Comparison of ENCODE assay signal across 8 mouse cellular contexts in the genomic region with DNA sequence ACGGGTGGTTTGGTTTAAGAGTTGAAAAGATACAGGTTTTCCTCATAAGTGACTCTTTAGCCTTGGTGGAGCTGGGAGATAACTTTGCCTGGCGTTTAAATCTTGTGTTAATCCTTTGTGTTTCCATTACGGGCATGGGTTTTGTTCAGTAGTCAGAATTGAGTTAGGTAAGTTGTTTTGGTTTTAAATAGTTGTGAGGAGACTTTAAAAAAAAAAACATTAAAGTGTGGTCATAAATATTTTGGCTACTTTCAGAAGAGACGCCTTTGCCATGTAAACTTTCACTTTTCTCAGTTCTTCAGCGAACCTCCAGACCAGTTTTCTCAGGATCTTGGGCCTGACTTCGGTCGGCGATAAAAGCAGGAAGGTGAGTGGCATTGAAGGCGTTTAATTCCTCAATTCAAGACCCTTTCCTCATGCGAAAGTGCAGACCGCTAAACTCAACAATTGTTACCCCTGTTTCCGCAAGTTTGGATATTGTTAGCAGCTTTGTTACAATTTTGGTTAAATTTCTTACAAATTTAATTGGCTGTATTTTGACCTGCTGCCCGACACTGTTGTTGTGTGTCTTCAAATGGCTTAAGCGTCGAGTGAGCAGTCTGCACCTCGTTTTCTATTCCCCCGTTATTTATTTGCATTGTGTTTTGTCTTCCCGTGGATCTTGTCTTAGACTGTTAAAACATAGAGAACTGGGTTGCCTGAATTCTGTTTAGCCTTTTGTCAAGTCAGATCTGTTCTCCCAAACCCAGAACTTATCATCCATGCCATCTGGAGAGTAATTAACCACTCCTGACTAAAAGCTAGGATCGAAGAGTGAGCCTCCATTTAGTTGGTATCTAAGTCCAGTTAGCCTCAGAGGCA. TPM values are rescaled to one million over a fixed set of nuclear protein-coding genes. Genes with fewer than 3 reads are reported as not detected.
DNase-seq lines count a peak whose midpoint lies in the region; ATAC-seq and TF ChIP-seq lines count a peak whose summit lies in the region.

No protein-coding gene starts in this region.

- 11% methylated on average over 19 of the region's 19 CpGs for WGBS in cerebellum, adult 2 months
- 18% methylated on average over 19 of the region's 19 CpGs for WGBS in embryonic facial prominence, embryonic 12.5 days
- WGBS in limb, embryonic 11.5 days = 20% methylated on average over 19 of the region's 19 CpGs
- 18% methylated on average over 19 of the region's 19 CpGs for WGBS in neural tube, embryonic 13.5 days

- peak overlapping the region; percentile 64 for H3K4me2 ChIP-seq in embryonic facial prominence, embryonic 12.5 days (replicated peaks)
- H3K4me2 ChIP-seq in limb, embryonic 11.5 days (ENCODE audit: low read depth, severe bottlenecking) = peak overlapping the region; percentile 60
- peak overlapping the region; percentile 78 for H3K4me2 ChIP-seq in neural tube, embryonic 13.5 days

- peaks cover 36% of the 10 kb centered on the region for H3K36me3 ChIP-seq in embryonic facial prominence, embryonic 12.5 days
- peaks cover 8% of the 10 kb centered on the region for H3K36me3 ChIP-seq in limb, embryonic 11.5 days (ENCODE audit: control insufficient read depth, insufficient read depth, low read length)
- peaks cover 37% of the 10 kb centered on the region for H3K36me3 ChIP-seq in neural tube, embryonic 13.5 days

- H3K27me3 ChIP-seq in cerebellum, adult 2 months (ENCODE audit: control insufficient read depth, insufficient read depth, low read length) = no peaks in the 10 kb centered on the region
- H3K27me3 ChIP-seq in embryonic facial prominence, embryonic 12.5 days = no peaks in the 10 kb centered on the region
- H3K27me3 ChIP-seq in limb, embryonic 11.5 days (ENCODE audit: control insufficient read depth, insufficient read depth, low read length) = no peaks in the 10 kb centered on the region
- H3K27me3 ChIP-seq in neural tube, embryonic 13.5 days = no peaks in the 10 kb centered on the region

- H3K9me3 ChIP-seq in embryonic facial prominence, embryonic 12.5 days = no peaks in the 10 kb centered on the region
- H3K9me3 ChIP-seq in limb, embryonic 11.5 days (ENCODE audit: control insufficient read depth, low read length) = no peaks in the 10 kb centered on the region
- H3K9me3 ChIP-seq in neural tube, embryonic 13.5 days = no peaks in the 10 kb centered on the region

- TF ChIP-seq CTCF in cerebellum, adult 2 months (IDR thresholded peaks at IDR 0.05; ENCODE audit: borderline replicate concordance, insufficient read depth, low read depth, low read length) = no peak

- peaks cover 6% of the 10 kb centered on the region; the same call in 1 of the 2 replicates for H3K4me1 ChIP-seq in cerebellum, adult 2 months (ENCODE audit: control insufficient read depth, insufficient read depth, low read length)
- H3K4me1 ChIP-seq in embryonic facial prominence, embryonic 12.5 days = peaks cover 6% of the 10 kb centered on the region; the same call in 1 of the 2 replicates
- H3K4me1 ChIP-seq in limb, embryonic 11.5 days (ENCODE audit: control insufficient read depth, insufficient read depth, low read length) = 0 out of 2 replicates have a peak, but pooled peaks cover 3% of the 10 kb centered on the region
- H3K4me1 ChIP-seq in neural tube, embryonic 13.5 days (replicated peaks) = peaks cover 38% of the 10 kb centered on the region

- peak overlapping the region; percentile 79 for H3K4me3 ChIP-seq in cerebellum, adult 2 months (replicated peaks; ENCODE audit: insufficient read depth, low read depth, low read length)
- peak overlapping the region; percentile 89 for H3K4me3 ChIP-seq in embryonic facial prominence, embryonic 12.5 days
- peak overlapping the region; percentile 94 for H3K4me3 ChIP-seq in limb, embryonic 11.5 days (ENCODE audit: low read depth, low read length)
- peak overlapping the region; percentile 67 for H3K4me3 ChIP-seq in neural tube, embryonic 13.5 days

- no peak for TF ChIP-seq POLR2A in cerebellum, adult 2 months (IDR thresholded peaks at IDR 0.05; ENCODE audit: borderline replicate concordance, insufficient read depth, low read length)

- no peak for DNase-seq in cerebellum, adult 2 months
- DNase-seq in cerebellum, postnatal 36 days = no peak
- peak; percentile 64 for DNase-seq in 416B (ENCODE audit: low read depth)
- DNase-seq in limb, embryonic 11.5 days (ENCODE audit: low spot score) = no peak
- no peak for DNase-seq in right cerebral cortex, adult 2 months (ENCODE audit: low spot score in 2 of 2)
- DNase-seq in gastrocnemius, postnatal 14 days = no peak

- ATAC-seq in embryonic facial prominence, embryonic 12.5 days (ENCODE audit: insufficient number of reproducible peaks, insufficient read depth, low FRiP score, low TSS enrichment) = no peak
- ATAC-seq in limb, embryonic 11.5 days (ENCODE audit: insufficient number of reproducible peaks, low FRiP score, low TSS enrichment, low read depth) = no peak
- no peak for ATAC-seq in neural tube, embryonic 13.5 days (ENCODE audit: low read depth)

- peak overlapping the region; percentile 98 for H3K9ac ChIP-seq in embryonic facial prominence, embryonic 12.5 days
- peak overlapping the region; percentile 99 for H3K9ac ChIP-seq in limb, embryonic 11.5 days (ENCODE audit: low read length)
- H3K9ac ChIP-seq in neural tube, embryonic 13.5 days = peak overlapping the region; percentile 88

- H3K27ac ChIP-seq in cerebellum, adult 2 months (ENCODE audit: insufficient read depth, low read length) = no peak overlapping the region
- H3K27ac ChIP-seq in embryonic facial prominence, embryonic 12.5 days = peak overlapping the region; percentile 97
- peak overlapping the region; percentile 89 for H3K27ac ChIP-seq in limb, embryonic 11.5 days (replicated peaks; ENCODE audit: low read depth, low read length)
- peak overlapping the region; percentile 92 for H3K27ac ChIP-seq in neural tube, embryonic 13.5 days (replicated peaks)

- intact Hi-C loops in gastrocnemius, postnatal 14 days (cut with DNase I; ENCODE audit: low total_unique reads) = no loop called here

RNA-seq across cellular contexts. Expression of a gene that starts 1.3 kb away (rescaled TPM):
- polyA plus RNA-seq in cerebellum, adult 2 months (2012; rRNA removed) = 118 and 121 TPM in 2 replicates
- polyA plus RNA-seq in embryonic facial prominence, embryonic 12.5 days (2016; fragmentation: Nextera tagmentation; extraction: Ambion mirVana) = 165 and 171 TPM in 2 replicates
- 119 and 127 TPM in 2 replicates for polyA plus RNA-seq in limb, embryonic 11.5 days (2014; fragmentation: Nextera tagmentation; extraction: Ambion mirVana)
- polyA plus RNA-seq in neural tube, embryonic 13.5 days (2015; fragmentation: Nextera tagmentation; extraction: Ambion mirVana) = 94.0 and 96.6 TPM in 2 replicates
- total RNA-seq in gastrocnemius, postnatal 14 days (2021) = 100 to 1,000 TPM; 131 to 134 TPM

RNA-seq across cellular contexts. Expression of a gene that starts 22.6 kb away (rescaled TPM):
- 107 and 108 TPM in 2 replicates for polyA plus RNA-seq in cerebellum, adult 2 months (2012; rRNA removed)
- polyA plus RNA-seq in embryonic facial prominence, embryonic 12.5 days (2016; fragmentation: Nextera tagmentation; extraction: Ambion mirVana) = 168 and 169 TPM in 2 replicates
- 176 and 180 TPM in 2 replicates for polyA plus RNA-seq in limb, embryonic 11.5 days (2014; fragmentation: Nextera tagmentation; extraction: Ambion mirVana)
- polyA plus RNA-seq in neural tube, embryonic 13.5 days (2015; fragmentation: Nextera tagmentation; extraction: Ambion mirVana) = 163 and 164 TPM in 2 replicates
- total RNA-seq in gastrocnemius, postnatal 14 days (2021) = 10 to 100 TPM; 88.5 to 95.2 TPM

RNA-seq across cellular contexts. Expression of a gene that starts 57.4 kb away (rescaled TPM):
- polyA plus RNA-seq in cerebellum, adult 2 months (2012; rRNA removed) = 562 and 572 TPM in 2 replicates
- polyA plus RNA-seq in embryonic facial prominence, embryonic 12.5 days (2016; fragmentation: Nextera tagmentation; extraction: Ambion mirVana) = 118 TPM in 2 replicates
- polyA plus RNA-seq in limb, embryonic 11.5 days (2014; fragmentation: Nextera tagmentation; extraction: Ambion mirVana) = 81.9 and 82.3 TPM in 2 replicates
- 355 and 388 TPM in 2 replicates for polyA plus RNA-seq in neural tube, embryonic 13.5 days (2015; fragmentation: Nextera tagmentation; extraction: Ambion mirVana)
- total RNA-seq in gastrocnemius, postnatal 14 days (2021) = 10 to 100 TPM; 39.2 to 60.3 TPM
